Mouse (Mus musculus) thymus, adult 2 months (tissue): ENCODE measurements around the gene Adh1. TPM values are rescaled to one million over a fixed set of nuclear protein-coding genes. Genes with fewer than 3 reads are reported as not detected.

Experiments
- DNase-seq: peaks from one replicate; pipeline ENCODE4 v3.0.0; 2021
- H3K27ac ChIP-seq: fragments of 200-500 bp; 2 replicates; pipeline ENCODE4 v1.5.1; 2012; ENCODE audit warnings: low read length, control low read depth; ENCODE audit not compliant: control insufficient read depth, insufficient read depth
- H3K27me3 ChIP-seq: fragments of 200-500 bp; 2 replicates; pipeline ENCODE4 v1.6.1; 2012; ENCODE audit warnings: mild to moderate bottlenecking, low read length, moderate library complexity, mixed read lengths; ENCODE audit not compliant: control insufficient read depth, insufficient read depth
- H3K36me3 ChIP-seq: fragments of 200-500 bp; 2 replicates; pipeline ENCODE4 v1.6.1; 2012; ENCODE audit warnings: mild to moderate bottlenecking, low read length, moderate library complexity; ENCODE audit not compliant: control insufficient read depth, insufficient read depth
- H3K4me1 ChIP-seq: fragments of 200-500 bp; replicated peaks from 2 replicates; pipeline ENCODE4 v1.6.1; 2012; ENCODE audit warnings: low read length; ENCODE audit not compliant: control insufficient read depth, insufficient read depth
- H3K4me3 ChIP-seq: fragments of 200-500 bp; 2 replicates; pipeline ENCODE4 v1.5.1; 2012; ENCODE audit warnings: mild to moderate bottlenecking, low read length, control low read depth, moderate library complexity; ENCODE audit not compliant: control insufficient read depth, insufficient read depth
- CTCF ChIP-seq: fragments of 200-500 bp; IDR thresholded peaks from 2 replicates; pipeline ENCODE4 v1.5.1; 2012; ENCODE audit warnings: mild to moderate bottlenecking, control low read depth, low read length, moderate library complexity, borderline replicate concordance; ENCODE audit not compliant: control insufficient read depth, poor library complexity, insufficient read depth; ENCODE audit errors: extremely low read depth
- POLR2A ChIP-seq: fragments of 200-500 bp; IDR thresholded peaks from 2 replicates; pipeline ENCODE4 v1.6.1; 2012; ENCODE audit warnings: mild to moderate bottlenecking, low read length, control low read depth, moderate library complexity; ENCODE audit not compliant: control insufficient read depth, poor library complexity, insufficient read depth; ENCODE audit errors: extremely low read depth
- WGBS: fragments of 180-500 bp; shearing (Covaris S2); methylation state at CpG from one replicate; pipeline ENCODE4 v1.1.7; 2018; 5-methylcytosine and 5-hydroxymethylcytosine counted together
- polyA plus RNA-seq: library from polyadenylated mRNA; depleted of rRNA; stranded (reverse); fragments of >200 nt; gene quantifications from 2 replicates; pipeline ENCODE4 v1.2.3, GENCODE M21; 2012

The Adh1 gene
- polyA plus RNA-seq, 1 experiment: 10.4 TPM

DNA sequence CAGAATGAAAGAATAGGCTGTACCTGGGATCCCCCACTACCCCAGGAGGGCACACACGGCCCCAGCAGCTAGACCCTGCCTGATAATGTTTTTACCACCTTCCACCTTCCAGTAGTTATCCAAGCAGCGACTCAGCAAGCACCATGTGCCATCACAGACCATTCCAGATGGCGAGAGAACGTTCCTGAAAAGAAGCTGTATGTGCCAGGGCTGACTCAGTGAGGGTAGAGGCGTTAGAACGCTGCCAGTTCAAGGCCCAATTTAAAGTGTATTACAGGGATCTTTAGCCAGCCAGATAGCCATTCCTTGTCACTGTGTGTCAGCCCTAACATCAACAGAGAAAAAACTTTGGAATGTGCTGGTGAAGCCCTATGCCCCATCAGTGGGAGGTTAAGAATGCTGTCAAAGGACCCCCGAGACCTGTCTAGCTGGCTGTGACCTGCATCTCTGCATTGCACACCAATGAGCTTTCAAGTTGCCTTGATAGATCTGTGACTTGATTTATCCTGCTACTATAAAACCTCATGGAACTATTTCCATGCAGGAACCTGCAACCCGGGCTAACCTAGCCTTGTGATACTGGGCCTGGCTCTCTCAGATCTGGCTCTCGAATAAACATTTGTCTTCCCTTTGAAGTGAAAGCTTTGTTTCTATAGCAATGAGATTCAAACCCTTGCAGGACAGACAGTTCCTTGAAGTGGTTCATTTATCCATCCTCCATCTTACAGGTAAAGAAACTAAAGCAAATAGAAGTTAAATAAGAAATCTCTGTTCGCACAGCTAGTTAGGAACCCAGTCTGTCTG, 44.9 kb downstream of the Adh1 start:
- 86% methylated on average over 10 of the region's 10 CpGs for WGBS
- H3K27me3 ChIP-seq: no peaks in the 10 kb centered on the region
- no peaks in the 10 kb centered on the region for H3K4me1 ChIP-seq
- H3K27ac ChIP-seq: no peak overlapping the region
- no peaks in the 10 kb centered on the region for H3K36me3 ChIP-seq
- TF ChIP-seq CTCF (no peak), POLR2A (no peak)
- H3K4me3 ChIP-seq: no peak overlapping the region
- no peak for DNase-seq

DNA sequence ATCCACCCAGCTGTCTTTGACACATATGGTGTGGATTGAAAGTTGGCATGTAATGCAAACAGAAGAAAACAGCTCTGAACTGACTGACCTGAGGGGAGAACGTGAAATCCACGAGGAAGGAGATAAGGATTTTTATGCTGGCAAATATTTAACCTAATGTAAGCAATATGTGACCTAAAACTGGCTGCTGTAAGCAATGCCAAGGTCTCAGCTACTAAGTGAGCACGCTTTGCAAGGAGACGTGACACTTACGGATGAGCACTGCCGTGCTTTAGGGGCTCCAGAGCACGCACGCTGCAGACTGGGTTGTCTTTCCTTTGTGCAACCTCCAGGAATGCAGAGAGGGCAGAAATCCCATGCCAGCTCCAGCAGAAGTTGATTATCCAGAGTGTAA, 45.5 kb downstream of the Adh1 start:
- no peak for DNase-seq
- WGBS: 89% methylated on average over 8 of the region's 8 CpGs
- H3K27me3 ChIP-seq: no peaks in the 10 kb centered on the region
- H3K4me1 ChIP-seq: no peaks in the 10 kb centered on the region
- no peak overlapping the region for H3K4me3 ChIP-seq
- H3K27ac ChIP-seq: no peak overlapping the region
- TF ChIP-seq POLR2A: no peak
- TF ChIP-seq CTCF: no peak
- H3K36me3 ChIP-seq: no peaks in the 10 kb centered on the region

DNA sequence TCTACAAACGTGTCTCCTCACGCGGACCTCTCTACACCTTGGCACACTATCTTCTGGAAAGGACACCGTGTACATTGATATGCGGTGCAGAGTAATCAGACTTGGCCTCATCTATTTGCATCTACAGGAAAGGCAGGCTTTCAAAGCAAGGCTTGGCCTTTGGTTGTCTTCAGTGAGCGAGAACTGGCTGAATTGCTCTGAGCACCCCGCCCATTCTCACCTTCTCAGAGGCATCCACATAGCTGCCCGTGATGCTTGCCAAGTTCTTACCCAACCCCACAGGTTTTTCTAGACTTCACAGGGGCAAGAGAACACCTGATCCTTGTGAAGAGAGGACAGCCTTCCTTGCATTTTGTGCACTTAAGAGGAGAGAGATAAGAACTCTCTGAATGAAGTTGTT, 49.1 kb downstream of the Adh1 start:
- TF ChIP-seq CTCF (no peak), POLR2A (no peak)
- Histone ChIP-seq H3K36me3 (no peaks in the 10 kb centered on the region), H3K27me3 (no peaks in the 10 kb centered on the region), H3K27ac (no peak overlapping the region), H3K4me1 (no peaks in the 10 kb centered on the region), H3K4me3 (no peak overlapping the region)
- WGBS: 91% methylated on average over 8 of the region's 8 CpGs
- DNase-seq: no peak

DNA sequence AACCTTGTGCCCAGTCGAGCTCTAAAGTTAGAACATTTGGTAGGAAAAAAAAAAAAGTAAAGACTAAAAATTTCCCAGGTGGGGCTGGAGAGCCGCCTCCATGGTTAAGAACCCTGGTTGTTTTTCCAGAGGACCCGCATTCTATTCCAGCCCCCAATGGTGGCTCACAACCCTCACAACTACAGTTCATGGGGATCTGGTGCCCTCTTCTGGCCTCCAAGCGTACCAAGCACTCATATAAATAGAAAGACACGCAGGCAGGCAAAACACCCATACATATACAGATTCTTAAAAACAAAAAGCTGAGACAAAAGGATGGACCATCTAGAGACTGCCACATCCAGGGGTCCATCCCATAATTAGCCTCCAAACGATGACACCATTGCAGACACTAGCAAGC, 50.2 kb downstream of the Adh1 start:
- H3K27ac ChIP-seq: no peak overlapping the region
- WGBS: 94% methylated on average over 6 of the region's 6 CpGs
- no peaks in the 10 kb centered on the region for H3K36me3 ChIP-seq
- no peak for DNase-seq
- H3K4me3 ChIP-seq: no peak overlapping the region
- no peaks in the 10 kb centered on the region for H3K4me1 ChIP-seq
- TF ChIP-seq CTCF: no peak
- TF ChIP-seq POLR2A: no peak
- no peaks in the 10 kb centered on the region for H3K27me3 ChIP-seq

DNA sequence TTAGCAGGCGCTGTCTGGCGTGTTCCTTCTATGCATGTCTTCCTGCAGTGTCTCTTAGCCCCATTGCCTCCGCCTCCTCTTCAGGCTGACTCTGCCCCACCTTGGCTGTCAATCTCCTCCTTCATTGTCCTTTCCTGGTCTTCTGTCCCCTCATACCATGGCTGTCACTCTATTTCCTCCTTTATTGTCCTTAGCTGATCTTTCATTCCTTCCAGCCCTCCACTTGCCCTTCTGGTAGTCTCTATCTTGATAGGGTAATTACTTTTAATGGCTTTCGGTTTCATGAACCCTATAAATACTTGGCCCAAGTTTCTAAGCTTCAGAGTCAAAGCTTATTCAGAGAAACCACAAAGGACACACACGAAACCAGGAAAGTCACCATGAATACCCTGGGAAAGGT, 52.2 kb downstream of the Adh1 start, which contains the start of gene Adh6a:
TSS of gene Adh6a (plus strand) at position 322 of the 400 bp plus-strand sequence.
- no peaks in the 10 kb centered on the region for H3K36me3 ChIP-seq
- WGBS: 91% methylated on average over 5 of the region's 5 CpGs
- H3K4me1 ChIP-seq: no peaks in the 10 kb centered on the region
- no peaks in the 10 kb centered on the region for H3K27me3 ChIP-seq
- TF ChIP-seq CTCF (no peak), POLR2A (no peak)
- no peak within 1 kb of the TSS for H3K4me3 ChIP-seq
- DNase-seq: no peak
- H3K27ac ChIP-seq: no peak within 1 kb of the TSS

DNA sequence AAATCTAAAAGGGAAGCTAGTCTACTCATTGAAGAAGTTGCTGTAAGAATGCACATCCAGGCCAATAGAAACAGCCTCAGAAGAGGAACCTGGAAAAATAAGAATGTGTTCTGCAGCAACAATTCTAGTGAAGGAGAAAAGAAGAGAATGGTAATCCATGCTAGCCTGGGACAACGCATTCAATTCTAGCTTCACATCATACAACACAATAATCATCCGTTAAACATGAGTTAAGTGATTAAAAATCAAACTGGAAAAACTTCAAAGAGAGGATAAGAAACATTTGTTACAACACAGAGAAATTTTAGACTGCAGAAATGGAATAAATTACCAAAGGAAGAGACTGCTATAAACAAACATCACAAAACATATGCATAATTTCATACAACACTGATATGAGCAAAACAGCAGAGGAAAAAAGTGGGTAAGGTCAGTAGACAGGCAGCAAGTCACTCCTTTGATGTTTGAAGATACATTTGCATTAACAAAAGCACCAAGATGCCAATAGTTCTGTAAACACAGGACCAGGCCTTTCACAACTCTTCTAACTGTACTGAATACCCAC, 56.2 kb downstream of the Adh1 start:
- TF ChIP-seq CTCF (no peak), POLR2A (no peak)
- no peaks in the 10 kb centered on the region for H3K27me3 ChIP-seq
- no peak overlapping the region for H3K27ac ChIP-seq
- no peak overlapping the region for H3K4me3 ChIP-seq
- no peak for DNase-seq
- H3K36me3 ChIP-seq: no peaks in the 10 kb centered on the region
- no peaks in the 10 kb centered on the region for H3K4me1 ChIP-seq
- 94% methylated on average over 2 of the region's 2 CpGs for WGBS
